Mouse (Mus musculus) gastrocnemius, postnatal 25 days (tissue): ENCODE measurements around the gene Gm9958. TPM values are rescaled to one million over a fixed set of nuclear protein-coding genes. Genes with fewer than 3 reads are reported as not detected.

Experiments used
- DNase-seq: peaks from one replicate; pipeline ENCODE4 v3.0.0; 2022
- total RNA-seq, 2 experiments: library from RNA; stranded (reverse); gene quantifications; 1 replicate in 1 of 2; 2 replicates in 1 of 2; pipeline ENCODE4 v1.2.3; 2021

The Gm9958 gene
- total RNA-seq, 2 experiments from 2014 or later = 0.64 to 0.70 TPM

GRCm38 (mm10) chr5:90414142-90414924, 47.3 kb downstream of the Gm9958 start:
- DNase-seq = no peak

GRCm38 (mm10) chr5:90414925-90415295, 47.9 kb downstream of the Gm9958 start:
- DNase-seq = no peak

Other genes with a start within 250 kb of the Gm9958 start
- gene Cox18, start 143.2 kb upstream of the Gm9958 start, total RNA-seq = 1 to 10 TPM; 5.6 to 8.6 TPM
- gene Ankrd17, start 627 bp upstream of the Gm9958 start, total RNA-seq = 10 to 100 TPM; 42.7 to 45.2 TPM
- 1 to 10 TPM in 1 of 2 experiments, not detected in 1; 1.5 TPM for gene Alb, start 93.7 kb downstream of the Gm9958 start, total RNA-seq
- gene Afp, start 123.5 kb downstream of the Gm9958 start, total RNA-seq = not detected
- gene Afm, start 151.7 kb downstream of the Gm9958 start, total RNA-seq = not detected
- not detected for gene 5830473C10Rik, start 193.9 kb downstream of the Gm9958 start, total RNA-seq